Mouse (Mus musculus) MEL (cell line): Measurements from ENCODE around the gene Eva1c. TPM values are rescaled to one million over a fixed set of nuclear protein-coding genes. Genes with fewer than 3 reads are reported as not detected.

ENCODE experiments used
- DNase-seq: peaks from one replicate; pipeline ENCODE4 v3.0.0; 2011; ENCODE audit warnings: low read depth, low spot score
- H3K27ac ChIP-seq: 2 replicates; pipeline ENCODE4 v1.5.1; 2012; ENCODE audit warnings: low read depth, mild to moderate bottlenecking, control low read depth, low read length, moderate library complexity; ENCODE audit not compliant: control insufficient read depth
- H3K27me3 ChIP-seq, 2 experiments: fragments of 150-350 bp in 1 of 2; sonication (generic) in 1 of 2; 2 replicates each; pipeline ENCODE4 v1.6.1; 2012; ENCODE audit warnings: low read length in 2 of 2, mild to moderate bottlenecking in 2 of 2, improper control_type of control experiment in 1 of 2, moderate library complexity in 1 of 2; ENCODE audit not compliant: insufficient read depth in 2 of 2, control insufficient read depth in 1 of 2
- H3K36me3 ChIP-seq, 2 experiments: 2 replicates each; pipeline ENCODE4 v1.6.1; 2012 to 2014; ENCODE audit warnings: low read length in 2 of 2, improper control_type of control experiment in 1 of 2, inconsistent platforms in 1 of 2, mild to moderate bottlenecking in 1 of 2; ENCODE audit not compliant: insufficient read depth in 2 of 2, control insufficient read depth in 1 of 2
- H3K4me1 ChIP-seq, 2 experiments: fragments of 150-350 bp in 1 of 2; sonication (generic) in 1 of 2; 2 replicates each; pipeline ENCODE4 v1.6.1; 2012; ENCODE audit warnings: low read length in 2 of 2, improper control_type of control experiment in 1 of 2, mild to moderate bottlenecking in 1 of 2; ENCODE audit not compliant: insufficient read depth in 2 of 2, control insufficient read depth in 1 of 2
- H3K4me3 ChIP-seq, 2 experiments: fragments of 150-350 bp in 1 of 2; sonication (generic) in 1 of 2; 2 replicates each; pipeline ENCODE4 v1.5.1; 2012; ENCODE audit warnings: low read depth in 2 of 2, low read length in 2 of 2, mild to moderate bottlenecking in 2 of 2, moderate library complexity in 2 of 2, control low read depth in 1 of 2, improper control_type of control experiment in 1 of 2; ENCODE audit not compliant: control insufficient read depth in 1 of 2, insufficient read depth in 1 of 2
- H3K79me2 ChIP-seq: 2 replicates; pipeline ENCODE4 v1.6.1; 2012; ENCODE audit warnings: mild to moderate bottlenecking, low read length, moderate library complexity; ENCODE audit not compliant: control insufficient read depth, poor library complexity, insufficient read depth
- H3K9ac ChIP-seq: 2 replicates; pipeline ENCODE4 v1.6.1; 2012; ENCODE audit warnings: low read depth, mild to moderate bottlenecking, control low read depth, low read length, moderate library complexity; ENCODE audit not compliant: control insufficient read depth, poor library complexity, severe bottlenecking
- H3K9me3 ChIP-seq: fragments of 150-350 bp; sonication (generic); replicated peaks from 2 replicates; pipeline ENCODE4 v1.6.1; 2012; ENCODE audit warnings: mild to moderate bottlenecking, low read length, improper control_type of control experiment, moderate library complexity; ENCODE audit not compliant: insufficient read depth
- CHD2 ChIP-seq: IDR thresholded peaks from 2 replicates; pipeline ENCODE4 v1.6.1; 2011; ENCODE audit warnings: low read length, improper control_type of control experiment
- E2F4 ChIP-seq: IDR thresholded peaks from 2 replicates; pipeline ENCODE4 v1.6.1; 2011; ENCODE audit warnings: low read depth, low read length, improper control_type of control experiment, borderline replicate concordance
- ELF1 ChIP-seq: IDR thresholded peaks from 2 replicates; pipeline ENCODE4 v1.6.1; 2014; ENCODE audit warnings: low read depth, mild to moderate bottlenecking, inconsistent platforms, low read length, improper control_type of control experiment, moderate library complexity
- GABPA ChIP-seq: IDR thresholded peaks from 2 replicates; pipeline ENCODE4 v1.6.1; 2012; ENCODE audit warnings: low read depth, mild to moderate bottlenecking, inconsistent platforms, low read length, improper control_type of control experiment, moderate library complexity
- JUND ChIP-seq: IDR thresholded peaks from 2 replicates; pipeline ENCODE4 v1.6.1; 2011; ENCODE audit warnings: low read depth, mild to moderate bottlenecking, improper control_type of control experiment, low read length
- KAT2A ChIP-seq: conservative IDR thresholded peaks from 2 replicates; pipeline ENCODE4 v1.6.1; 2012; ENCODE audit warnings: low read depth, low read length, improper control_type of control experiment, inconsistent platforms
- MAFK ChIP-seq: IDR thresholded peaks from 2 replicates; pipeline ENCODE4 v1.6.1; 2011; ENCODE audit warnings: low read depth, mild to moderate bottlenecking, low read length, improper control_type of control experiment, borderline replicate concordance
- MYB ChIP-seq: IDR thresholded peaks from 2 replicates; pipeline ENCODE4 v1.6.1; 2011; ENCODE audit warnings: mild to moderate bottlenecking, low read depth, low read length, improper control_type of control experiment
- NELFE ChIP-seq: IDR thresholded peaks from 2 replicates; pipeline ENCODE4 v1.6.1; 2011; ENCODE audit warnings: low read depth, low read length, improper control_type of control experiment
- POLR2AphosphoS2 ChIP-seq: IDR thresholded peaks from 2 replicates; pipeline ENCODE4 v1.6.1; 2011; ENCODE audit warnings: low read length, improper control_type of control experiment
- POLR2AphosphoS5 ChIP-seq: IDR thresholded peaks from 2 replicates; pipeline ENCODE4 v1.6.1; 2012; ENCODE audit warnings: low read depth, borderline replicate concordance, mild to moderate bottlenecking, inconsistent platforms, low read length, moderate library complexity, mixed read lengths
- RCOR1 ChIP-seq: IDR thresholded peaks from 2 replicates; pipeline ENCODE4 v1.6.1; 2012; ENCODE audit warnings: low read depth, mild to moderate bottlenecking, inconsistent platforms, low read length, improper control_type of control experiment
- SMC3 ChIP-seq: IDR thresholded peaks from 2 replicates; pipeline ENCODE4 v1.6.1; 2011; ENCODE audit warnings: low read depth, low read length, improper control_type of control experiment
- TAL1 ChIP-seq: IDR thresholded peaks from 2 replicates; pipeline ENCODE4 v1.6.1; 2012; ENCODE audit warnings: mild to moderate bottlenecking, inconsistent platforms, low read length, moderate library complexity, mixed read lengths
- TBP ChIP-seq: IDR thresholded peaks from 2 replicates; pipeline ENCODE4 v1.8.0; 2011; ENCODE audit warnings: low read depth, low read length, improper control_type of control experiment
- TCF12 ChIP-seq: IDR thresholded peaks from 2 replicates; pipeline ENCODE4 v1.6.1; 2014; ENCODE audit warnings: low read depth, mild to moderate bottlenecking, inconsistent platforms, low read length, improper control_type of control experiment, moderate library complexity
- UBTF ChIP-seq: IDR thresholded peaks from 2 replicates; pipeline ENCODE4 v1.6.1; 2012; ENCODE audit warnings: low read depth, mild to moderate bottlenecking, inconsistent platforms, low read length, improper control_type of control experiment, moderate library complexity, borderline replicate concordance; ENCODE audit not compliant: insufficient read depth
- USF1 ChIP-seq: IDR thresholded peaks from 2 replicates; pipeline ENCODE4 v1.6.1; 2014; ENCODE audit warnings: low read depth, mild to moderate bottlenecking, inconsistent platforms, low read length, improper control_type of control experiment, moderate library complexity
- ZC3H11A ChIP-seq: IDR thresholded peaks from 2 replicates; pipeline ENCODE4 v1.6.1; 2012; ENCODE audit warnings: low read depth, mild to moderate bottlenecking, inconsistent platforms, low read length, improper control_type of control experiment
- ZMIZ1 ChIP-seq: IDR thresholded peaks from 2 replicates; pipeline ENCODE4 v1.6.1; 2012; ENCODE audit warnings: low read depth, mild to moderate bottlenecking, inconsistent platforms, low read length, improper control_type of control experiment, moderate library complexity
- polyA plus RNA-seq, 2 experiments: library from polyadenylated mRNA; stranded (reverse) in 1 of 2; unstranded in 1 of 2; fragments of >175 nt in 1 of 2; fragments of >200 nt in 1 of 2; gene quantifications; 2 replicates each; pipeline versions ENCODE4 v1.2.1 to v1.2.4; 2012; ENCODE audit warnings: low replicate concordance in 2 of 2, low read depth in 1 of 2; ENCODE audit not compliant: insufficient read length in 2 of 2, insufficient read depth in 1 of 2, missing spikeins in 1 of 2
- total RNA-seq: library from RNA; depleted of rRNA; stranded (reverse); fragments of 300-350 nt; gene quantifications from 2 replicates; pipeline ENCODE4 v1.2.3, GENCODE M21; 2012

Eva1c gene
- total and polyA plus RNA-seq, 3 experiments: 0.06 TPM; not detected in 2

DNA sequence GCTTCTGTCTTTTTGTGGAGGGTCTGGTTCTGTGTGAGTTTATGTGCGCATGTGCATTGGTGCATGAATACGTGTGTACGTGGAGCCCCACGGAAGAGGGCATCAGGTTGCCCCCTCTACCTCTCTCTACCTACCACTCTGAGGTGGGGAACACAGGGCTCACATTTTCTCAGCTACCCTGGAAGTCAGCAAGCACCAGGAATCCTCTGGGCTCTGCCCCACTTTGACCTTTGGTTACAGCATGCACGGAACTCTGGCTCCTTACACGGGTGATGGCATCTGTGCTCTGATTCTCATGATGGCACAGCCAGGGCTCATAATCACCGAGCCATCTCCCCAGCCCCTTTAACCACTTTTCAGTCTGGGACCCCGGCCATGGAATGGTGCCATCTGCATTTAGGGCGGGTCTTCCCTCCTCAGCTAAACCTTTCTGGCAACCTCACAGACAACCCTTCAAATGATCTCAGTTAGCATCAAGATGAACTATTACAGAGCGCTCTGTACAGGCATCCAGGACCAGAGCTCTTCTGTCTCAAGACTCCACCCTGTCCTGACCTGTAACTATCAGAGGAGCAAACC lies 37.0 kb downstream of the Eva1c start:
- DNase-seq: no peak
- peaks cover 0 to 2% of the 10 kb centered on the region in 2 experiments; a peak in 1 of 4 replicates for H3K4me1 ChIP-seq
- no peak overlapping the region for H3K27ac ChIP-seq
- no peaks in the 10 kb centered on the region for H3K79me2 ChIP-seq
- no peaks in the 10 kb centered on the region for H3K27me3 ChIP-seq
- no peak overlapping the region for H3K4me3 ChIP-seq
- no peaks in the 10 kb centered on the region for H3K36me3 ChIP-seq
- no peak for TF ChIP-seq GABPA
- no peaks in the 10 kb centered on the region for H3K9me3 ChIP-seq
- no peak overlapping the region for H3K9ac ChIP-seq

DNA sequence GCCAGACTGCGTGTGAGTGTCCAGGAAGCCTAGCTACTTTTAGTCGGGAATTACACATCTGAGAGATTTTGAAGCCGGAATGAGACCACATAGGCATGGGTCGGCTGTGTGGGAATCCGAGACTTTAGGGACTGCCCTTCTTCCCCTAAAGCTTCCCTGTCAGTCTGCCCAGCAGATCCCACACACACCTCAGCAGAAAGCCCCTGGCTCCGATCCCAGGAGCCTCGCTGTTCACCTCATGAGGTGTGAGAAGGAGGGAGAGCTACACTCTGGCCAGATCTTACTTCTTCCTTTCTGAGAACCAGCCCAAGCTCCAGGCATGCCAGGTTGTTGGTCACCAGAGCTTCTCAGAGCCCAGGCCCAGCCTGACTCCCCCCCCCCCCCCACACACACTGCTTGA lies 38.2 kb downstream of the Eva1c start:
- Histone ChIP-seq H3K9me3 (no peaks in the 10 kb centered on the region), H3K9ac (no peak overlapping the region), H3K4me3 (no peak overlapping the region), H3K27me3 (0 out of 4 replicates have a peak, but pooled peaks cover 0 to 2% of the 10 kb centered on the region in 2 experiments), H3K4me1 (peaks cover 0 to 2% of the 10 kb centered on the region in 2 experiments; a peak in 1 of 4 replicates), H3K36me3 (no peaks in the 10 kb centered on the region), H3K27ac (no peak overlapping the region), H3K79me2 (no peaks in the 10 kb centered on the region)
- TF ChIP-seq KAT2A: no peak
- TF ChIP-seq GABPA: no peak
- no peak for TF ChIP-seq ZC3H11A
- TF ChIP-seq USF1: no peak
- TF ChIP-seq ELF1: no peak
- no peak for TF ChIP-seq SMC3
- no peak for TF ChIP-seq UBTF
- no peak for TF ChIP-seq ZMIZ1
- no peak for TF ChIP-seq RCOR1
- TF ChIP-seq TBP: no peak
- TF ChIP-seq MAFK: no peak
- no peak for TF ChIP-seq MYB
- no peak for TF ChIP-seq JUND
- no peak for DNase-seq

DNA sequence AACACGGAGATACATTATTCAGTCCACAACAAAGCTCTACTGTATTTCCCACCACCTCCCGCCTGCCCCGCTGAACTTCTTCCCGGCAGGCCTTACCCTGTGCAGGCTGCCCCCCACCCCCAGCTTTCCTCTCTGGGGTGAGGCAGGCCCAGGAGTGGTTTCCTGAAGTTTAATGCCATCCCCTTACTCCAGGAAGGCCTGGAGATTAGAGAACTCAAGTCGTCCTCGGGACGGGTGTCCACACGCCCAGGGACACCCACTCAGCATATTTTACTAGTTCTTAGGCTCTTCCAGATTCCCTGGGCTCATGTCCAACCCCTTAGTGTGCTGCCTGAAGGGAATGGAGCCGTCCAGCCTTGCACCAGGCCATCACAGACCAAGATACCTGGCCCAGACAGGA lies 39.1 kb downstream of the Eva1c start:
- no peak overlapping the region for H3K4me3 ChIP-seq
- H3K9me3 ChIP-seq: no peaks in the 10 kb centered on the region
- DNase-seq: no peak
- H3K9ac ChIP-seq: no peak overlapping the region
- no peak overlapping the region for H3K27ac ChIP-seq
- no peaks in the 10 kb centered on the region for H3K79me2 ChIP-seq
- H3K36me3 ChIP-seq: no peaks in the 10 kb centered on the region
- no peaks in the 10 kb centered on the region for H3K4me1 ChIP-seq
- TF ChIP-seq TAL1: no peak
- no peak for TF ChIP-seq ZMIZ1
- TF ChIP-seq CHD2: no peak
- no peak for TF ChIP-seq E2F4
- TF ChIP-seq ELF1: no peak
- no peak for TF ChIP-seq POLR2AphosphoS5
- TF ChIP-seq UBTF: no peak
- no peak for TF ChIP-seq TCF12
- no peak for TF ChIP-seq MYB
- no peak for TF ChIP-seq NELFE
- no peak for TF ChIP-seq POLR2AphosphoS2
- no peak for TF ChIP-seq JUND
- no peak for TF ChIP-seq SMC3
- H3K27me3 ChIP-seq: 0 out of 4 replicates have a peak, but pooled peaks cover 0 to 2% of the 10 kb centered on the region in 2 experiments
